Mouse (Mus musculus) forebrain, embryonic 15.5 days (tissue): Measurements from ENCODE around the gene Btbd35f6. TPM values are rescaled to one million over a fixed set of nuclear protein-coding genes. Genes with fewer than 3 reads are reported as not detected.
"Not testable (repeated sequence)": the region's sequence is repeated elsewhere in the genome, so short reads cannot be mapped to it uniquely, and the experiment has no call there.

Source experiments
- ATAC-seq: fragments of 200-750 bp; cut with Nextera tagmentation; replicated peaks from 2 replicates; pipeline ENCODE4 v1.8.0; 2017; ENCODE audit warnings: mild to moderate bottlenecking, moderate TSS enrichment, moderate library complexity
- H3K27ac ChIP-seq: fragments of 300-500 bp; sonication (generic); replicated peaks from 2 replicates; pipeline ENCODE4 v1.5.1; 2015; ENCODE audit warnings: mild to moderate bottlenecking, inconsistent platforms
- H3K27me3 ChIP-seq: fragments of 300-500 bp; sonication (generic); 2 replicates; pipeline ENCODE4 v1.6.1; 2015; ENCODE audit warnings: inconsistent platforms
- H3K36me3 ChIP-seq: fragments of 300-500 bp; sonication (generic); 2 replicates; pipeline ENCODE4 v1.6.1; 2015; ENCODE audit warnings: mild to moderate bottlenecking, inconsistent platforms
- H3K4me1 ChIP-seq: fragments of 300-500 bp; sonication (generic); 2 replicates; pipeline ENCODE4 v1.6.1; 2015; ENCODE audit warnings: inconsistent platforms
- H3K4me2 ChIP-seq: fragments of 300-500 bp; sonication (generic); replicated peaks from 2 replicates; pipeline ENCODE4 v1.6.1; 2015; ENCODE audit warnings: mild to moderate bottlenecking, inconsistent platforms
- H3K4me3 ChIP-seq: fragments of 300-500 bp; sonication (generic); 2 replicates; pipeline ENCODE4 v1.5.1; 2015; ENCODE audit warnings: mild to moderate bottlenecking, inconsistent platforms
- H3K9ac ChIP-seq: fragments of 300-500 bp; sonication (generic); replicated peaks from 2 replicates; pipeline ENCODE4 v1.6.1; 2015; ENCODE audit warnings: mild to moderate bottlenecking, inconsistent platforms
- H3K9me3 ChIP-seq: fragments of 300-500 bp; sonication (generic); 2 replicates; pipeline ENCODE4 v1.6.1; 2016; ENCODE audit warnings: inconsistent platforms
- WGBS: fragments of 180-500 bp; shearing (Covaris S2); methylation state at CpG from one replicate; pipeline ENCODE4 v1.1.7; 2015; ENCODE audit warnings: mixed read lengths; 5-methylcytosine and 5-hydroxymethylcytosine counted together
- polyA plus RNA-seq: library from polyadenylated mRNA; unstranded; fragments of >200 nt; fragmentation: Nextera tagmentation; extraction: Ambion mirVana; gene quantifications from 2 replicates; pipeline ENCODE4 v1.2.1, GENCODE M21; 2015

Btbd35f6 gene
- not detected in 2 replicates for polyA plus RNA-seq

GRCm38 (mm10) chrX:33956440-33956839 lies at the start of gene Btbd35f6:
Gene Btbd35f6, minus strand, starts transcription at chrX:33956540.
- WGBS = 56% methylated on average over 2 of the region's 4 CpGs
- not testable (repeated sequence) for H3K27me3 ChIP-seq, H3K36me3 ChIP-seq, H3K4me1 ChIP-seq, ATAC-seq, H3K27ac ChIP-seq, H3K9ac ChIP-seq, H3K4me3 ChIP-seq, H3K4me2 ChIP-seq, H3K9me3 ChIP-seq

- H3K27me3 ChIP-seq, H3K4me2 ChIP-seq, H3K9me3 ChIP-seq, H3K36me3 ChIP-seq, H3K4me1 ChIP-seq, H3K27ac ChIP-seq, H3K9ac ChIP-seq, ATAC-seq, H3K4me3 ChIP-seq: not testable (repeated sequence)
Observed at GRCm38 (mm10) chrX:33986716-33987115, 30.4 kb upstream of the Btbd35f6 start, which contains the start of gene Gm21870. Gene Gm21870, minus strand, starts transcription at chrX:33986816.

- not testable (repeated sequence) for H3K27me3 ChIP-seq, H3K4me1 ChIP-seq, ATAC-seq, H3K4me3 ChIP-seq, H3K4me2 ChIP-seq, H3K27ac ChIP-seq, H3K9ac ChIP-seq, H3K36me3 ChIP-seq
- peaks cover 14% of the 10 kb centered on the region for H3K9me3 ChIP-seq
- WGBS = no CpG with 5 or more reads among the region's 1 CpGs
Observed at GRCm38 (mm10) chrX:33930216-33930615, 26.1 kb downstream of the Btbd35f6 start.

GRCm38 (mm10) chrX:33928225-33928624 lies 28.1 kb downstream of the Btbd35f6 start:
- not testable (repeated sequence) for H3K27me3 ChIP-seq, H3K4me1 ChIP-seq, H3K4me3 ChIP-seq, ATAC-seq, H3K4me2 ChIP-seq, H3K27ac ChIP-seq, H3K9ac ChIP-seq, H3K36me3 ChIP-seq
- H3K9me3 ChIP-seq = peaks cover 14% of the 10 kb centered on the region
- WGBS = 85% methylated on average over 4 of the region's 4 CpGs

DNA sequence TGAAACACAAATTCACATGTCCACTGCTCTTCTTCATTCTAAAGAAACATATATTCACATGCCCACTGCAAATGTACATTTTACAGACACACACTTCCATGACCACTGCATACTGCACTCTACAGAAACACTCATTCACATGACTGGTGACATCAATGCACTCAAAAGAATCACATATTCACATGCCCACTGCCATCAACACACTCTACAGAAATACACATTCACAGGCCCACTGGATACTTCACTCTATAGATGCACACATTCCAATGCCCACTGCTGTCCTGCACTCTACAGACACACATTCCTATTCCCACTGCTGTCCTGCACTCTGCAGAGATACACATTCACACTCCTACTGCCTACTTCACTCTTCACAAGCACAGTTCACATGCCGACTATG lies 30.0 kb downstream of the Btbd35f6 start:
- ATAC-seq, H3K4me2 ChIP-seq, H3K27me3 ChIP-seq, H3K4me1 ChIP-seq, H3K27ac ChIP-seq, H3K4me3 ChIP-seq, H3K36me3 ChIP-seq, H3K9ac ChIP-seq: not testable (repeated sequence)
- peaks cover 14% of the 10 kb centered on the region for H3K9me3 ChIP-seq
- WGBS = no CpG with 5 or more reads among the region's 1 CpGs

DNA sequence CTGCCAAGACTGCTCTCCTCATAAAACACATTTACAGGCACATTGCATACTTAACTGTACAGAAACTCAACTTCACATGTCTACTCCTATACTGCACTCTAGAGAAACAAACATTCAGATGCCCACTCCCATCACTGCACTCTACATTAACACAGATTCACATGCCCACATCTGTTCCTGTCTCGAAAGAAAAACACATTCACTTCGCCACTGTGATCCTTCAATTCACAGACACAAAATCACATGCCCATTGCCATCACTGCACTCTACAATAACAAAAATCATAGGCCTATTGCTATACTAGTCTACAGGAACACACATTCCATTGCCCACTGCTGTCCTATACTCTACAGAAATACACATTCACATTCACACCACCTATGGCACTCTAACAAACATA lies 30.9 kb downstream of the Btbd35f6 start:
- H3K27me3 ChIP-seq, H3K4me3 ChIP-seq, H3K9ac ChIP-seq, H3K36me3 ChIP-seq, H3K4me1 ChIP-seq, ATAC-seq, H3K27ac ChIP-seq, H3K4me2 ChIP-seq: not testable (repeated sequence)
- peaks cover 14% of the 10 kb centered on the region for H3K9me3 ChIP-seq
- 85% methylated on average over 2 of the region's 2 CpGs for WGBS

Other genes starting within 250 kb of the Btbd35f6 start
- gene Gm21870, start 30.3 kb upstream of the Btbd35f6 start, polyA plus RNA-seq = not detected in 2 replicates
- not detected in 2 replicates for gene Btbd35f9, start 205.0 kb upstream of the Btbd35f6 start, polyA plus RNA-seq